Mouse (Mus musculus) lung, postnatal 25 days (tissue): ENCODE data around the gene Wdr61.
"Not testable (repeated sequence)": the region's sequence is repeated elsewhere in the genome, so short reads cannot be mapped to it uniquely, and the experiment has no call there.

Experiments
- DNase-seq: peaks from one replicate; pipeline ENCODE4 v3.0.0; 2022; ENCODE audit warnings: low spot score

Wdr61 gene

DNA sequence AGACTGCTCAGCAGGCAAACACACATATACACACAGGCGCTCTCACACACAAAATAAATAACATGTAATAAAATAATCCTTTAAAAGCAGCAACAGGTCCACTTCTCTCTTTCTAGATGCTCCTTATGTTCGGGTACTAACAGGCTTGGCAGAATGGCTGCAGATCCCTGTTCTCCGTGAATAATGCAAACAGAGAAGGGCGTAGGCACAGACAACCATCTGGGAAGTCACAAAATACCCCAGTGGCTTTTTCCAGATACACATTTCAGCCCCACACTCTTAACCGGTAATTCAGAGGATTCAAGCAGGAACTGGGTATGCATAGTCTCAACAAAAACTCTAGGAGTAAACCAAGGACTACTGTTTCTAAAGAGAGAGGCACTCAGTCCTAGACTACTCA is 8.0 kb downstream of the Wdr61 start:
- no peak for DNase-seq

- no peak for DNase-seq
These were observed 11.7 kb downstream of the Wdr61 start for GRCm38 (mm10) chr9:54722596-54722995.

DNA sequence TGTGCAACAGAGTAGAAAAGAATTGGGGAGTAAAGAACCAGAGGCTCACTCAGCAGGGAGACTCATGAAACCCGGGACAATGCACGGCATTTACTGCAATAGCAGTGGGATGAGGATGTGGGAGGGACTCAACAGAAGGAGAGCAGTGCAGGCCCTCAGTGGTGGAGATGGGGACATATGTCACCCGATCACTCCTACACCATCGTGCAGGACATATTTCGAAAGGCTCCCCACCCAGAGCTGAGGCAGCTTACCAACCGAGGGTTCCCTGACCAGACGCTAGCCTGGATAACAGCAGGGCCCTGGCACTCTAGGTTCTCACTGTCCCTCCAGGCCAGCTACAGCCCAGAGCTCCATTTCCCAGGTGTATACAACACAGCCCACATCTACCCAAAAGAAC is 12.2 kb downstream of the Wdr61 start:
- DNase-seq, result no peak

DNA sequence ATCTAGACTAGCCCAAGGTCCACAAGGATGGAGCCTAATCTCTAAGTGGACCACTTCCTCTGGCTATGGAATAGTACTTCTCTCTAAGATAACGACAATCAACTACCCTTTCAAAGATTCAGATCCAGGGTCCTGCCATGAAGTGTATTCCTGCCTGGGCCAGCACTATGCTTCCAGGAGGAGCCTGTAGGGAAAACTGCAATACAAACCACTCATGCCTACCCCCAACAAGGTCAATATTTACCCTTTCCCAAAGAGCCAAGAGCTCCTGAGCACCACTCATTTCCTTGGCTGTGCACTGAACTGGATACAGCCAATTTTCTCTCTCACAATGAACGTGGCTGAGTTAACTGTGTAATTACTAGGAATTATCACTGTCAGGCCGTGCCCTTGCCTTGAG is 16.8 kb downstream of the Wdr61 start:
- DNase-seq, result peak; percentile 65

DNA sequence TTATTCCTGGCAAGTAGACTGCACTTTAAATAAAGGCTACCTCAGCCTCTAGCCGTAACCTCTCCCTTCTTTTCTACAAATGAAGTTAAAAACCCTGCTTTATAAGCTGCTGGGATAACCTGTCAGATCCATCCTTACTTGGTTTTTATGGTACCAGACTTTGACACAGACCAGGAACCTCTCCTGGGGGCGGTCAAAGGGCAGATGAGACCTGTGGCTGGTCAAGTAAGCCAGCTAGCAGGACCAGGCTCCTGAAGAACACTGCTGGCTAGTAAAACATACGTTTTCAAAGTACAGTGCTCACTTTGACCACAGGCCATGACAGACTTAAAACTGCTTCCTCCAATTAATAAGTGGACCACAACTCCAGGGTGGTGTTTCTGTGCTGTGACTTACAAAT is 18.5 kb downstream of the Wdr61 start:
- no peak for DNase-seq

- DNase-seq, result no peak
These were observed 26.2 kb downstream of the Wdr61 start for GRCm38 (mm10) chr9:54708085-54708484.

DNA sequence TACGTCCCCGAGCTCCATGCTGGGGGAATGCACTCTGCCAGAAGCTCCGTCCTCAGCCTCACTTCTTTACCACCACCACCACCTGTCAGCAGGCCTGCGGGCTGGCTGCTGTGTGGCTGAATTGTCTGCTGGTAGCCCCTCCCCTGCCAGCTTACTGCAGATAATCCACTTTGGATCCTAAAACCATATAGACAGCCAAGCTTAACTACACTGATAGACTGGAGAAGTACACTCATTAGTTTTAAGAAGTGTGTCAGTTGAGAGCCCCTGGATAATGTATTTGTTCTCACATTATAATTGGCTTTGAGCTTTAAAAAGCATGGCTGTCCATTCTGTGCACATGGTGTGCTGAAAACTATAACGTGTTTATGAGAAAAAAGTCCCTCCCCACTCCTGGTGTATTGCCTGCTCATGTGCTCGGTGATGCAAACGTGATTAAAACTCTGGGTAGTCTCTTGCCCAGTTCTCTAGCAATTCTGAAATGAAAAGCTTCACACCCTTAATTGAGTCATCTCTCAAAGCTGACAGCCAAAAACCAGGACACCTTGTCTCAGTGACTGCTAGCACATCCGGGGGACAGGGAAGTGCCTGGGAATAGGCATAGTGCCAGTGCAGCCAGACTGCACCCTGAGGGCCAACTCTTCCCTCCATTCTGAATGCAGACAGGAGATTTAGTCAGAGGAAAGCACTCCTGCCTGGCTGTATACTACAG is 26.9 kb downstream of the Wdr61 start:
- DNase-seq, result no peak

- no peak for DNase-seq
These were observed 28.8 kb downstream of the Wdr61 start for GRCm38 (mm10) chr9:54705561-54705960.

DNA sequence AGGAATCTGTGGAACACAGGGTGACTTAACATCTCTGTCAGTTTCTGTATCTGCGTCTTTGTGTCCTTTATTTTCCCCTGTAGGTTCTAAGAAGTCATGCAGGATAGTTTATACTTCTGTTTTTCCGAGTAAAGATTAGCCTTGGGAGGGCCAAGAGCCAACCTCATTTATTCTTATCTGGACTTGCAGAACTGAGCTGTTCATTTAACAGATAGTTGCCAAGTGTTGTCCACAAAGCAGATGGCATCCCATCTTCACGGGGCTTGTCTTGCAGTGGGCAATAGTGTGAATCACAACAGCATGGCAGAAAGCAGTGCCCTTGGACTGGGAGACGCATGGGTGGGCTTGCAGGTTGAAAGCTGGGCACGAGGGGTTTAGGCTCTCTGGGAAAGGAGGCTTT is 30.0 kb downstream of the Wdr61 start:
- no peak for DNase-seq

DNA sequence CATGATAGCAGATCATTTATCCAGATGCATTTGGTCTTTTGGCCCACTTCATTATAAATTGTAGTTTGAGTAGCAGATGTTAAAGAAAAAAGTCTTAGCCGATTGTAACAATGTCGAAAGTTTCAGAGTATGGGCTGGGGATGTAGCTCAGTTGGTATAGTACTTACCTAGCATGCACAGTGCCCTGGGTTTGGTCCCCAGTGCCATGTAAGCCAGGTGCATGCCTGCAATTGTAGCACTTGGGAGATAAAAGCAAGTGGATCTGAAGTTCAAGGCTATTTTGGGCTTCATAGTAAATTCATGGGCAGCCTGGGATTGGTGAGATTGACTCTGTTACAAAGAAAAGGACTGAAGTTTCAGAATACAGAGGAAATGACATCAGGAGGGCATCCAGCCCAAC is 31.7 kb downstream of the Wdr61 start:
- DNase-seq, result no peak

- no peak for DNase-seq
These were observed 33.6 kb downstream of the Wdr61 start for GRCm38 (mm10) chr9:54700746-54701145.

GRCm38 (mm10) chr9:54700174-54700475 is 34.2 kb downstream of the Wdr61 start:
- DNase-seq, result peak; percentile 24

GRCm38 (mm10) chr9:54699345-54700173 is 34.8 kb downstream of the Wdr61 start:
- DNase-seq, result peak; percentile 79

- DNase-seq, result no peak
These were observed 35.3 kb downstream of the Wdr61 start for GRCm38 (mm10) chr9:54699087-54699344.

DNA sequence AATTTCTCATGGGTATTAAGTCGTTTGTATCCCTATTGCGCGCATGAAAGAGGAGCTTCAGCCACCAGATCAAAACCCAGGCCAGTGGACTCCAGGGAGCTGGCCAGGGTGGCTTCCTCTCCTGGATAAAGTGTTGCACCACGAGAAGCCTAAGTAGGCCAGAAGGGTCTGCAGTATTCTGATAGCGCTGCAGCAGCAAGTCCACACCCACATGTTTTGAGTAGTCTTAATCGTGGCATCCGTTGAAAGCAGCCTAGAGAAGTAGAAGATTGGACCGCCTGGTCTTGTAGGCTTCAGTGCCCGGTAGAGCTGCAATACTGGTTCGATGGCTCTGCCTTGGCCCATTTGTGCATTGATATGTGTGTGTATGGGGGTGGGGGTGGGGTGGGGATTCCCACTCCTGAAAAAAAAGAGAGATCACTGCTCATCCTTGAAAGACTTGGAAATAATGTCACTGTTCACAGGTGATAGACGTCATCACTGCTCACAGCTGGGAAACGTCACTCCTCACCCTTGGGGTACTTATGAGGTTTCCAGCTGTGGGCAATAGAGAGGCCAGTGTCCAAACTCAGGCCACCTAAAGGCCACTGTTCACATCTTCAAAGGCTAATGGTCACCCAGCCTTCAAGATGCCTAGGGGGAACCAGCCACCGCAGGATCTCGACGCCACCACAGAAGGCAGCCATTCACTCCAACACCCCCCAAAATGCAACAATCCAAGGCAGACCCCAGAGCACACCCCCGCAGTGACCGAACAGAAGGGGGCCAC is 35.8 kb downstream of the Wdr61 start, which contains the start of gene Dnaja4:
TSS of gene Dnaja4 (plus strand) at position 556 of the 769 bp plus-strand sequence.
- no peak for DNase-seq

GRCm38 (mm10) chr9:54691241-54691805 is 43.0 kb downstream of the Wdr61 start:
- DNase-seq, result not testable (repeated sequence)

DNA sequence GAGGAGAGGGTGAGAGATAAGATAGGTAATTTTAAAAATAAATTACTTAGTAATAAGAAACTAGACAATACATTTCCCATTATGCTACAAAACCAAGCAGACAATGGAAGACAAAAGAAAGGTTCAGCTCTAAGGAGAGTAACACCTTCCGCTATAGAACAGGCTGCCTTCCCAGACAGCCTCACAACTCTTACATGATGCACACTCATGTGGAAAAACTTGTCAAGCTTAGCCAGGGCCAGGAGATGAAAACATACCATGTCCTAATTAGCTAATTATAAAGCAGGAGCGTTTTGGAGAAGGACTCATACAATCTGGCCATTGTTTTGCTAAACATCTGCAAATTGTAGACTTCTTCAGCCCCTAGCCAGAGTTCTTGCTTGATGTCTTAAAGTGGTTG is 43.6 kb downstream of the Wdr61 start:
- DNase-seq, result not testable (repeated sequence)

DNA sequence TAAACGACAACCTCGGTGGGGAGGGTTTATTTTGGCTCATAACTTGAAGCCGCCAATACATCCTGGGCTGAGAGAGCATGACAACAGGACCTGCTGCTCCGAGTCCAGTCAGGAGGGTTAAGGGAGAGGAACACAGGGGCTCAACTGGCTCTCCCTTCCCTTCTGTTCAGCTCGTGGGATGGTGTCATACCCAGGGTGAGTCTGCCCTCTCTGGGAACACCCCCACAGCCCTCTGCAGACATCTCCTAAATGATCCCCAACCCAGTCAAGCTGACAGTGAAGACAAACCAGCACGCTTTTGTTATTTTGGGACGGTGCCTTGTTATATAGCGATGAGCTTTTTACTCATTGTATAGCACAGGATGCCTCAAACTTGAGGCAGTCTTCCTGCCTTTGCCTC is 44.9 kb downstream of the Wdr61 start:
- DNase-seq, result no peak

- no peak for DNase-seq
These were observed 46.8 kb downstream of the Wdr61 start for GRCm38 (mm10) chr9:54687246-54688236.

- no peak for DNase-seq
These were observed 50.3 kb downstream of the Wdr61 start for GRCm38 (mm10) chr9:54683814-54684605.

DNA sequence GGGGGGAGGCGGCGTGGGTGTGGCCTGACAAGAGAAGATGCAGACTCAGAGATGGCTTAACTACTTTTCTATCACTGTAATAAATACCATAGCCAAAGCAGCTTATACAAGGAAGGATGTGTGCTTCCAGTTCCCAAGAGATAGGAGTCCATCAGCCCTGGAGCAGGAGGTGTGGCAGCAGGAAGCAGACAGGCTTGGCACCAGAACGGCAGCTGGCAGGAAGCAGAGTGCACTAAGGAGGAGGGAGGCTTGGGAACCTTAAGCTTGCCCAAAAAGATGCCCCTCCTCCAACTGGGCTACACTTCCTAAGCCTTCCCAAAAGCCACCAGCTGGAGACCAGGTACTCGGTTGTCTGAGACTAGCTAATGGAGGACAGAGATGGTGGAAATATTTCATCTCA is 51.5 kb downstream of the Wdr61 start:
- DNase-seq, result peak; percentile 11
